Mouse (Mus musculus) heart, embryonic 14.5 days (tissue): Measurements from ENCODE around the gene Dapk2. TPM values are rescaled to one million over a fixed set of nuclear protein-coding genes. Genes with fewer than 3 reads are reported as not detected.
A peak's percentile ranks its signal among the peaks of the same experiment; 100 is the strongest.

Experiments
- ATAC-seq: fragments of 200-750 bp; cut with Nextera tagmentation; 2 replicates; pipeline ENCODE4 v1.8.0; 2017; ENCODE audit warnings: low read depth, moderate TSS enrichment; ENCODE audit not compliant: insufficient number of reproducible peaks, insufficient read depth, low FRiP score
- H3K27ac ChIP-seq, 2 experiments: fragments of 200-500 bp in 1 of 2; fragments of 300-500 bp in 1 of 2; sonication (generic) in 1 of 2; replicated peaks in 1 of 2; 2 replicates each; pipeline ENCODE4 v1.5.1; 2012 to 2014; ENCODE audit warnings: low read depth in 2 of 2, low read length in 2 of 2, control low read depth in 1 of 2, mild to moderate bottlenecking in 1 of 2, mixed read lengths in 1 of 2; ENCODE audit not compliant: control insufficient read depth in 1 of 2, insufficient read depth in 1 of 2
- H3K27me3 ChIP-seq: fragments of 300-500 bp; sonication (generic); 2 replicates; pipeline ENCODE4 v1.6.1; 2014; ENCODE audit warnings: mild to moderate bottlenecking, low read length, control low read depth; ENCODE audit not compliant: control insufficient read depth, insufficient read depth
- H3K36me3 ChIP-seq: fragments of 300-500 bp; sonication (generic); 2 replicates; pipeline ENCODE4 v1.6.1; 2014; ENCODE audit warnings: mild to moderate bottlenecking, control low read depth, low read length, mixed read lengths; ENCODE audit not compliant: control insufficient read depth, insufficient read depth
- H3K4me1 ChIP-seq, 2 experiments: fragments of 200-500 bp in 1 of 2; fragments of 300-500 bp in 1 of 2; sonication (generic) in 1 of 2; 2 replicates each; pipeline ENCODE4 v1.6.1; 2012 to 2014; ENCODE audit warnings: low read length in 2 of 2, control low read depth in 1 of 2, mixed read lengths in 1 of 2; ENCODE audit not compliant: control insufficient read depth in 2 of 2, insufficient read depth in 2 of 2
- H3K4me2 ChIP-seq: fragments of 300-500 bp; sonication (generic); 2 replicates; pipeline ENCODE4 v1.6.1; 2014; ENCODE audit warnings: mild to moderate bottlenecking, low read length
- H3K4me3 ChIP-seq, 2 experiments: fragments of 200-500 bp in 1 of 2; fragments of 300-500 bp in 1 of 2; sonication (generic) in 1 of 2; 2 replicates each; pipeline ENCODE4 v1.5.1; 2012 to 2014; ENCODE audit warnings: low read length in 2 of 2, mild to moderate bottlenecking in 2 of 2, control low read depth in 1 of 2, low read depth in 1 of 2, moderate library complexity in 1 of 2; ENCODE audit not compliant: control insufficient read depth in 1 of 2, insufficient read depth in 1 of 2
- H3K9ac ChIP-seq: fragments of 300-500 bp; sonication (generic); 2 replicates; pipeline ENCODE4 v1.6.1; 2014; ENCODE audit warnings: mild to moderate bottlenecking, low read length
- H3K9me3 ChIP-seq: fragments of 300-500 bp; sonication (generic); 2 replicates; pipeline ENCODE4 v1.6.1; 2016; ENCODE audit warnings: low read length, control low read depth; ENCODE audit not compliant: control insufficient read depth
- WGBS: fragments of 180-500 bp; shearing (Covaris S2); extraction: QIAGEN DNeasy Blood & Tissue Kit; methylation state at CpG from one replicate; pipeline ENCODE4 v1.1.7; 2014; 5-methylcytosine and 5-hydroxymethylcytosine counted together
- polyA plus RNA-seq: library from polyadenylated mRNA; unstranded; fragments of >200 nt; fragmentation: Nextera tagmentation; extraction: Ambion mirVana; gene quantifications from 2 replicates; pipeline ENCODE4 v1.2.1, GENCODE M21; 2014

The Dapk2 gene
- polyA plus RNA-seq, 1 experiment from 2014 or later: 4.8 TPM

GRCm38 (mm10) chr9:66126456-66127192 is 31.4 kb upstream of the Dapk2 start, which contains the start of the genes Snx1 and Ciao2a:
Gene Snx1 (minus strand): TSS chr9:66126587.
Gene Ciao2a (plus strand): TSS chr9:66126611.
- H3K4me2 ChIP-seq: peak within 1 kb of the TSS; percentile 75
- H3K4me3 ChIP-seq: peak within 1 kb of the TSS; percentile 69 to 93
- H3K4me1 ChIP-seq: peaks cover 4 to 22% of the 10 kb centered on the region in 2 experiments; a peak in 3 of 4 replicates
- peaks cover 11% of the 10 kb centered on the region; the same call in 1 of the 2 replicates for H3K36me3 ChIP-seq
- no peaks in the 10 kb centered on the region for H3K9me3 ChIP-seq
- H3K27ac ChIP-seq: peak within 1 kb of the TSS; percentile 87
- WGBS: 1% methylated on average over 34 of the region's 34 CpGs
- ATAC-seq: peak; percentile 67
- no peaks in the 10 kb centered on the region for H3K27me3 ChIP-seq
- H3K9ac ChIP-seq: peak within 1 kb of the TSS; percentile 78

GRCm38 (mm10) chr9:66127193-66127546 is 30.9 kb upstream of the Dapk2 start:
- H3K4me3 ChIP-seq: peak overlapping the region; percentile 69 to 93
- 39% methylated on average over 6 of the region's 6 CpGs for WGBS
- peak overlapping the region; percentile 78 for H3K9ac ChIP-seq
- no peak for ATAC-seq
- no peaks in the 10 kb centered on the region for H3K27me3 ChIP-seq
- peaks cover 9% of the 10 kb centered on the region; the same call in 1 of the 2 replicates for H3K36me3 ChIP-seq
- peaks cover 4 to 22% of the 10 kb centered on the region in 2 experiments; a peak in 3 of 4 replicates for H3K4me1 ChIP-seq
- peak overlapping the region; percentile 75 for H3K4me2 ChIP-seq
- H3K9me3 ChIP-seq: no peaks in the 10 kb centered on the region
- H3K27ac ChIP-seq: peak overlapping the region; percentile 77 to 87

- Histone ChIP-seq H3K4me2 (peak overlapping the region; percentile 75), H3K27me3 (no peaks in the 10 kb centered on the region), H3K9me3 (no peaks in the 10 kb centered on the region), H3K36me3 (peaks cover 15% of the 10 kb centered on the region), H3K27ac (no peak overlapping the region), H3K4me3 (peak overlapping the region in 1 of 2 experiments; percentile 69; a peak in 1 of 4 replicates), H3K4me1 (peaks cover 4 to 21% of the 10 kb centered on the region in 2 experiments; a peak in 3 of 4 replicates), H3K9ac (no peak overlapping the region)
- 47% methylated on average over 4 of the region's 4 CpGs for WGBS
- ATAC-seq: no peak
Measured at GRCm38 (mm10) chr9:66127884-66128283, 30.1 kb upstream of the Dapk2 start.

- H3K4me2 ChIP-seq: no peak overlapping the region
- WGBS: 87% methylated on average over 2 of the region's 2 CpGs
- no peak overlapping the region for H3K4me3 ChIP-seq
- peaks cover 0 to 11% of the 10 kb centered on the region in 2 experiments; a peak in 2 of 4 replicates for H3K4me1 ChIP-seq
- peaks cover 50% of the 10 kb centered on the region for H3K36me3 ChIP-seq
- H3K27ac ChIP-seq: no peak overlapping the region
- H3K27me3 ChIP-seq: no peaks in the 10 kb centered on the region
- no peaks in the 10 kb centered on the region for H3K9me3 ChIP-seq
- H3K9ac ChIP-seq: no peak overlapping the region
- ATAC-seq: no peak
Measured at GRCm38 (mm10) chr9:66131466-66131865, 26.6 kb upstream of the Dapk2 start.

- Histone ChIP-seq H3K27me3 (no peaks in the 10 kb centered on the region), H3K4me3 (no peak overlapping the region), H3K4me1 (no peaks in the 10 kb centered on the region), H3K27ac (no peak overlapping the region), H3K4me2 (no peak overlapping the region), H3K9me3 (no peaks in the 10 kb centered on the region), H3K36me3 (peaks cover 86% of the 10 kb centered on the region), H3K9ac (no peak overlapping the region)
- 48% methylated on average over 4 of the region's 4 CpGs for WGBS
- ATAC-seq: no peak
Measured at GRCm38 (mm10) chr9:66135967-66136366, 22.1 kb upstream of the Dapk2 start.

- no peak for ATAC-seq
Measured at GRCm38 (mm10) chr9:66138193-66138592, 19.8 kb upstream of the Dapk2 start.

GRCm38 (mm10) chr9:66142265-66142664 is 15.8 kb upstream of the Dapk2 start:
- H3K4me2 ChIP-seq: no peak overlapping the region
- peaks cover 35% of the 10 kb centered on the region for H3K36me3 ChIP-seq
- H3K4me3 ChIP-seq: no peak overlapping the region
- no peaks in the 10 kb centered on the region for H3K27me3 ChIP-seq
- WGBS: 69% methylated on average over 1 of the region's 1 CpGs
- ATAC-seq: no peak
- H3K27ac ChIP-seq: no peak overlapping the region
- no peak overlapping the region for H3K9ac ChIP-seq
- no peaks in the 10 kb centered on the region for H3K4me1 ChIP-seq
- no peaks in the 10 kb centered on the region for H3K9me3 ChIP-seq

More at GRCm38 (mm10) chr9:66138193-66138592, 19.8 kb upstream of the Dapk2 start:
- H3K27ac ChIP-seq: no peak overlapping the region
- H3K4me1 ChIP-seq: no peaks in the 10 kb centered on the region
- H3K9ac ChIP-seq: no peak overlapping the region
- H3K36me3 ChIP-seq: peaks cover 75% of the 10 kb centered on the region
- H3K4me3 ChIP-seq: no peak overlapping the region
- no peaks in the 10 kb centered on the region for H3K27me3 ChIP-seq
- WGBS: 90% methylated on average over 7 of the region's 7 CpGs
- no peaks in the 10 kb centered on the region for H3K9me3 ChIP-seq
- H3K4me2 ChIP-seq: no peak overlapping the region
